Mouse (Mus musculus) layer of hippocampus, adult 8-10 months (tissue): ENCODE measurements at regions not wholly inside any gene's neighbourhood (a gene's known extent, or its start where the extent isn't known, plus 50 kb on each side); places are given as distances from the start of the nearest gene placed in this dataset.

Experiments used
- DNase-seq, 2 experiments: peaks; one replicate each; pipeline ENCODE4 v3.0.0; 2022; ENCODE audit warnings: low spot score in 2 of 2

DNA sequence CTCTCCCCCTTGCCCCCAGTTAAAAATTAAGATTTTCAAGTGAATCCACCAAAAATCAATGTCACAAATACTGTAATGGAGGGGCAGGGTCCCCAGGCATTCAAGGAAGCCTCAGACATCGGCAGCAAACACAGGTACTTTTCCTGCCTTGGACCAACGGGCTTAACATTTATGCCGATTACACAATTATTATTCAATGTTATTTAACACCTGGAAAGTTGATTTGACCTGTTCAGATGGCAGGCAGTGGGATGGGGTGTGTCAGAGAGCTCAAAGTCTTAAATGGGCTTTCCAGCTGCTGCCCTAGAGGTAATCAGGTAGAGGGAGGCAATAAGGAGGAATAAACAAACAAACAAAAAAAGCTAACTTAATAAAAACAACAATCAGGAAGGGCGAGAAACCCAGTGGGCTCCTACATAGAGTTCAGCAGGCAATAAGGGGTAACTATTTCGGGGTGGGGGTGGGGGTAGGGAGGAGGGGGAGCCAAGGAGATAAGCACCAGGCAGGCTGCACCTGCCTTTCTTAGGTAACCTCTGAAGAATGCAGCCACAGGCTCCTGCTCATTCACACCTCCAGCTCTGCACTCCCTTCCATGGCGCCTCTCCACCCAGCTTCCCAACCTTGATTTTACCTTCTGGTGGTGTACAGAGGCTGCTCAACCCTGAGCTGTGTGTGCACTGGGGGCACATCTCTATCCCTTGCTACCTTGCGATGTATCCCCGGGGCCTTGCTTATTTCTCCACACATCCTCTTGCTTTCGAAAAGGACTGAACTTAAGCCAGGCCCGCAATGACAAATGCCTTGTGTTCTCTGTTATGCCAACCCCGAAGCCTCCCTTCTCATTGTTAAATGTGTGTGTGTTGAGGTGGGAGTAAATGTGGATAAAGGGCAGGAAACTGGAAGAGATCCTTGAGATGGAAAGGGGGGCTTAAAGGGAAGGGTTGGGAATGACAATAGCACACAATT is 168.9 kb upstream of the Id2 start:
- DNase-seq: no peak

DNA sequence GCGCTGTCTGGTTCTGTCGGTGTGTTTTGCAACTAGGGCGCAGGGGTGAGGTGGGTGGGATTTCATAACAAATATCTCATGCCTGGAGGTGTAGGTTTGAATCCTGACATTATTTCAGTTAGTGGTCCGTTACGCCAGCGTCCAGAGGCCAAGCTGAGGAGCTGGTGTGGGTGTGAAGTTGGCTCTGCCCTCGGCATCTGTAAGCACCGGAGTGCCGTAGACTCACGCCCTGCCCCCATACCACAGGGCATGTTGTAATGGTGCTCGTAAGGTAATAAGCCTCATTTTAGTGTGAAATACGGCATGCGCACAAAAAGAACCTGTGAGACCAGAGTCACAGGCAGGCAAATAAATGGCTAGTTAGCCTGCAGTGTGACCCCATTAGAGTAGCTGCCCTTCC is 168.1 kb upstream of the Id2 start:
- DNase-seq: no peak

DNA sequence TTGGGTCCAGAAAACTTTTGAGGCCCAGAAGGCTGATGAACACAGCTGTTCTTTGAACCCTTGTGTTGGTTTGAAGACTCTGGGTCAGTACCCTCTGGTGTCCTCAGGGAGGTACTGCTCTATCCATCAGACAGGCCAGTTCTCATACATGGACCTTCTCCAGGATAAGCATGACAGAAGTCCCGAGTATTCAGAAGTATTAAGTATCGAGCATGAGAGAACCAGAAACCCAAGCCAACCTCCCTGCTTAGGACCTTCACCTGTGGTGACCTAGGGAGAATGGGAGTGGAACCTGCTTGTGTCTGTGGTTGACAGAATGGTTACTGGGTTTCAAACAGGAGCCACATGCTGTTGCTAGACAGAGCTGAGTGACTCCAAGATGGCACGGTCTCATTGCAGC is 167.5 kb upstream of the Id2 start:
- no peak for DNase-seq

GRCm38 (mm10) chr12:25262461-25262860 is 165.5 kb upstream of the Id2 start:
- DNase-seq: no peak

DNA sequence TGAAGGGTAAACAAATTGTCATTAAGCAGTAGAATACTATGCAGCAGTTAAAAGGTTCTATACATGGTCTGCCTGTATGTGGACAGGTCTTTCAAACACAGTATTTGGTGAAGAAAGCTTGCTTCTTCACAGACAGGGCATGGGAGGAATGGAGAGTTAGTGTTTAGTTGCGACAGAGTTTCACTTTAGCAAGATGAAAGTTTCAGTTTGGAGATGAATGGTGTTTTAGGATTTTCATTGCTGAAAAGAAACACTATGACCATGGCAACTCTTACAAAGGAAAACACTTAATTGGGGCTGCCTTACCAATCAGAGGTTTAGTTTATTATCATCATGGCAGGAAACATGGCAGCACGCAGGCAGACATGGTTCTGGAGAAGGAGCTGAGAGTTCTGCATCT is 162.2 kb upstream of the Id2 start:
- DNase-seq: no peak

DNA sequence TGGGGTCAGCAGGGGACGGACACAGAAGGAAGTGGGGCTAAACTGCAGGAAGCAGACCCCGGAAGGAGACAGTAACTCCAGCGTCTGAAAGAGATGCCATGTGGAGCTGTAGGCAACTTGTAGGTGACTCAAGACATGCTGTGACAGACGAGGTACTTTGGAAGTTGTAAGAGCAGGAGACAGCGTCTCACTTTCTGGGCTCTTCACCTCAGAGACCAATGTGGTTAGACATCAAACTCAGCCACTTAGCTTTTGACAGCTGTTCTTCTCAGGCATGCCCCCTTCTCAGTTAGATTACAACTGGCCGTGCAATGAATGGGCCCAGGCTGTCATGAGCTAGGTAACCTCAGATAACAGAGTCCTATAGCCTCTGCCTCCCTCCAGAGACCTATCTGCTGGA is 159.3 kb upstream of the Id2 start:
- no peak for DNase-seq

- no peak for DNase-seq
Measured at GRCm38 (mm10) chr12:25254716-25255115, 157.8 kb upstream of the Id2 start.

DNA sequence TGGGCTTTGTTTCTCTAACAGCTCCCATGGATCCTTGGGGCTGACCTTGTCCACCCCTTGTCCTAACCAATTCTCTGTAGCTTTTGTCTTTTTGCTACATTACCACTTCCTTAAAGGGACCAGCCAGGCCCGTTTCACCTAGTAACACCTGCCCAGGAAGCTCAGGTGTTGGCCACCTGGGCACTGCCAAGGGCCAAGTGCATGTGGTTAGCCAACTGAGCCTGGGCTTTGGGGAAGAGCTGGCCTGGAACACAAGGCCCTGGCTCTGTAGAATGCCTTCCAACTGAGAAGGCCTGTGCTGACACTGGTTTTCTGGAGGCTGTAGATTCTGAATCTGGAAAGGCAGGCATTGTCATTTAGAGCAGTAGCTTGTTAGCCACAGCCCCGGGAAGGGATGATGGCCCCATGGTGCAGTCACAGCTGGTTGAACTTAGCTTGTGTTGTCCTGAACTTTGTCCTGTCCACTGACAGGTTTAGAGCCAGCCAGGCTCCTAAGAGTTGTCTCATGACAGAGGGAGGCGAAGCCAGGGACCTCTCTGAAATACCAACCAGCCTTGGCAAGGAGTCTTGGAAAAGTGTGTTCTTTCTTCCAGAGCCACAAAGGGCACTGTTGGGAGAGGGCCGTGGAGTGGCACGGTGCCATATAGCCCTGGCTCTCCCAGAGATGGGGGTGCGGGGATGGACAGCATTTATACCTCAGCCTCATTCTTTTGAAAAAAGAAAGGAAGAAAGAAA is 156.0 kb upstream of the Id2 start:
- peak in 1 of 2 experiments; percentile 36 for DNase-seq

DNA sequence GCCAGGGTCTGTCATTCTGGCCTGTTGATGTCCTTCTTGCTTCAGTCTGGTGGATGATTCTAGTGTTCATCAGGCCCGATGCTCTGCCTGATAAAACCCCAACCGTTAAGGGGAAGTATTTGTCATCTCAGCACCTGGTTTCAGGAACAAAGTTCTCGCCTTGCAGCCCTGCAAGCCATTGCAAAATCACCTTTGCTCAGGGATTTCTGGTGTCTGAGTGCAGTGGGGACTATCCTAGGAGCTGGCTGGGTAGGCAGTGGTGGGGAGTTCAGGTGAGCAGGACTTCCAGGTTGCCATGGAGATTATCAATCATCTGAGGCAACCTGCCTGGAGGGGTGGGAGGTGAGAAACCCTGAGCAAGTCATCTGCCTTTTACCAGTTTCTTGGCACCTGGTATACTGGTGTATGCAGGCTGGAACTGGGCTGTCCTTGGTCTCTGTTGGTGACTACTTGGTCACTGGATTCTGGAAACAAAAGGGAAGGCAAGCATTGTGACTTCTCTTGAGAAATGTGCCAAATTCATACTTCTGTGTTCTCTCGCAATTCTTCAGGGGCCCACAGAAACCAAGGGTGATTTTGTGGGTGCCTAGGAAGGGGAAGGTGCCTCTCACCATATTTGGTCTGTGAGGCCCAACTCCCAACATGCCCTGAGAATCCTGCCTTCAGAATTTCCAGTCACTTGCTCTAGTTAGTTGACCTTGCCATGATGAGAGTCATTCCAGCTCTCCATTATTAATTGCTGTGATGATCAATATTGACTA is 154.7 kb upstream of the Id2 start:
- no peak for DNase-seq

- DNase-seq: no peak
Measured at GRCm38 (mm10) chr12:25250881-25251280, 153.9 kb upstream of the Id2 start.

DNA sequence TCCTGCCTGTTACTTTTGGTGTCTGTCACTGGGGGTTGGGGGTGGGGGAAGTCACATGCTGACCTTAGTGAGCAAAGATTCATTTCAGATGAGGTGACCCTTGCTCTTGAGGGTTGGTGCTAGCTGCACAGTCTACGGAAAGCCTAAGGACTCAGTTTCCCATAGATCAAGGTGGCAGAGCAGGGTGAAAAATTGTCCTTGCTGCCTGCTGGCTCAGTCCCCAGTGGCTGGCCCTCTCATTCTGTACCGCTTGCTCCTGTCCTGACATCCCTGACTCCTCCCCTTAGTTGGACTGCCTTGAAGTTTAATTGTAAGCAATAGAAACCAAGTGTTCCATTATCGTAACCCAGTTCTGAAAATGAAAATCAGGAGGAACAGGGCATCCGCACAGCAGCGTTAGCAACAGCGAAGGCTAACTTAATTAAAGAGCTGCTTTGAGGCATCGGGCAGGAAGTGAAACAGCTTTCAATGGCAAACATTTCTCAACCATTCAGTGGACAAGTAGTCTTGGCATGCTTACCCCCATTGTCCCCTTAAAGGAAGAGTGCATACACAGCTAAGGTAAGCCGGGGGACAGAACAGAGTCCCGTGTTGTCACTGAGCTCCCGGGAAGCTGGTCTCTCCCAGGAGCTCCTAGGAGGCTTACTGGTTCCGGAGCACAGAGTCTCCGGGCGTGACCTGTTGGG is 151.9 kb upstream of the Id2 start:
- DNase-seq: no peak

- DNase-seq: no peak
Measured at GRCm38 (mm10) chr12:25246566-25246965, 149.6 kb upstream of the Id2 start.

DNA sequence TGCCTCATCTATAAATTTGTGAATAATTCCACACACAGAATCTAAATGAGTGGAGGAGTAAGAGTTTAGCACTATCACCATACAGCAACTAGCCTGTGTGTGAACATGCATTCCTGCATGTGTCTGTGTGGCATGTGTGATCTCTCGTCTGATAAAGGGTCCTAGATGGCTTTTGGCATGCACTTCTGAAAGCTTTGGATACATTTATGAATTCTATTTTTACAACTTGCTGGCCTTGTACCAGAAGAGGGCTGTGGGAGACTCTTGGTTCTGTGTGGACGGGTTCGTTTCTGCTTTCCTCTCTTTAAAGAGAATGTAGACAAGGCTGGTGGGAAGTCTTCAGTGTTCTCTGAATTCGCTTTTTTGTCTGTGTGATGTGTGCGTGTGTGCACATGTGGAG is 148.7 kb upstream of the Id2 start:
- DNase-seq: no peak

GRCm38 (mm10) chr12:25245251-25245650 is 148.3 kb upstream of the Id2 start:
- no peak for DNase-seq

DNA sequence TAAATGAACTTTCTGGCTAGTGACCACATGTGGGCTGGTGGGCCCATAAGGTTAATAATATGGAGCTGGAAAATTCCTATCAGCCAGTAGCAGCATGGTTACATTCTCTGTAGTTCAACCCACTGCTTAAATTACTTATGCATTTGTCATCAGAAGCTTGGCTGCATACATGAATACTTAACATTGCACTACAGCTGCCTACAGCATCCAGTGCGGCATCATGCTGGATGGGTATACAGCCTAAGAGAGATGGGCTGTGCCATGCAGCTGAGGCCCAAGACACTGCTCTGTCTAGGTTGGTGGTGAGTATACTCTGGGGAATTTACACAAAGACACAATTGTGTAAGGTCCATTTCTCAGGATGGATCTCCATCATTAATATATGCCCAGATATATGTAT is 147.7 kb upstream of the Id2 start:
- DNase-seq: no peak

- no peak for DNase-seq
Measured at GRCm38 (mm10) chr12:25243901-25244300, 147.0 kb upstream of the Id2 start.

DNA sequence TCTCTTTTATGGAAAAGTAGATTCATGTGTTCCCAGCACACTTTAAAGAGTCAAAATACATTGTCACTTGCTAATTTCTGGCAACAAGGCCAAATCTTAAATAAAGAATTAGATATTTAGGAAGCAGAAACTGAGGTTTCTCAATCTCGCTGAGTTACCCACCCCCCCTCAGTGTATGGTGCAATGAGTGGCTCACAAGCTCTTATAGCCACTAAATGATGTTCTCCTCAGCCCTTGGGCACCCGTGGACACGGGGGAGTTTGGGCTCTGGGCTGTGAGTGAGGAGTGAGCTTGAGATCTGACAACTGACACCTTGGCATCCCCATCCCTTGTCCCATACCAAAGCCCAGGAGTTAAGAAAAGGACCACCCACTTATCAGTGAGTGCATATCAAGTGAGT is 145.4 kb upstream of the Id2 start:
- no peak for DNase-seq

- DNase-seq: no peak
Measured at GRCm38 (mm10) chr12:25241675-25242074, 144.7 kb upstream of the Id2 start.

DNA sequence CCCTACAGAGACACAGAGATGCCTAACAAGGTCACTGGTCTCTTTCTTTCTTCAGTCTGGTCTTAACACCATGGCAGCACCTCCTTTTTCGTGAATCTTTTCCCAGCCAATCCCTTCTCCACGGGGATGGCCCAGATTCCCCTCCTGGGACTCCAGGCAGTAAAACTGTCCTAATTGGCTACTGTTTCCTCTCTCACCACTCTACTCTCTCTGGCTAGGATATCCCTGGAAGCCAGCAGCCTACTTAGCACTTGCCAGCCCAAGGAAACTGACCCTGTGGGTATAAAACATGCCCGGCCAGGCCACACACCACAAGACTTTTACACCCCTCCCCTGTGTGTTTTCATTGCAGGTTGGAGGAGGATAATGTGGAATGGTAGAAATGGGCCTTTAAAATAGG is 143.9 kb upstream of the Id2 start:
- DNase-seq: peak; percentile 26 to 63

GRCm38 (mm10) chr12:25240142-25240541 is 143.2 kb upstream of the Id2 start:
- peak; percentile 48 to 53 for DNase-seq

GRCm38 (mm10) chr12:25235071-25235470 is 138.1 kb upstream of the Id2 start:
- DNase-seq: no peak
